Mouse (Mus musculus) embryonic fibroblast, embryonic 13.5 days (primary cell): ENCODE data around the gene Btbd35f20. TPM values are rescaled to one million over a fixed set of nuclear protein-coding genes. Genes with fewer than 3 reads are reported as not detected.
"Not testable (repeated sequence)": the region's sequence is repeated elsewhere in the genome, so short reads cannot be mapped to it uniquely, and the experiment has no call there.

Source experiments
- H3K27ac ChIP-seq: 2 replicates; pipeline ENCODE4 v1.5.1; 2012; ENCODE audit warnings: low read length, control low read depth, inconsistent platforms; ENCODE audit not compliant: insufficient read depth
- H3K4me1 ChIP-seq: 2 replicates; pipeline ENCODE4 v1.6.1; 2011; ENCODE audit warnings: low read length; ENCODE audit not compliant: control insufficient read depth, insufficient read depth
- H3K4me3 ChIP-seq: 2 replicates; pipeline ENCODE4 v1.5.1; 2011; ENCODE audit warnings: mild to moderate bottlenecking, control low read depth, low read length; ENCODE audit not compliant: insufficient read depth
- polyA plus RNA-seq: library from polyadenylated mRNA; stranded (reverse); fragments of >200 nt; gene quantifications from 2 replicates; pipeline ENCODE4 v1.2.4, GENCODE M21; 2011; ENCODE audit warnings: low read depth; ENCODE audit not compliant: missing spikeins, insufficient read length

Btbd35f20 gene
- not detected in 2 replicates for polyA plus RNA-seq

DNA sequence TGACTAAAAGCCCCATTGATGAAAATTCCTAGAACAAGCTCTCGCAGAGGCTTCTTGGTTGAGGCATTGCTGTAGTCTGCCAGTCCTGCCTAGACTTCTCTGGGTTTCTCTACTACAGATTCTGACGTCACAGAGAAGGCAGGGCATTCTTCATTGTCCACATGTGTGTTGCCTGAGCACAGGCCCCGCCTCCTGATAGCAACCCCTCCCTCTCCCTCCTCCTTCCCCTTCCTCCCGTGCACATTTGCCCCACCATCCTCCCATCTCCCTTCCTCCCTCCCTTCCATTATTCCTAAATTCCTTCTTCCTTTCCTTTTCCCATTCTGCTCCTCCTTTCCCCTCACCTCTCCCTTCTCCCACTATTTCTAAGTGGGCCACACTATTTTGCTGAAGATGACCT lies at the start of gene Btbd35f20:
Gene Btbd35f20 (minus strand): TSS at position 101 of the 400 bp plus-strand sequence.
- not testable (repeated sequence) for H3K4me1 ChIP-seq, H3K27ac ChIP-seq, H3K4me3 ChIP-seq

Other genes starting within 250 kb of the Btbd35f20 start
- gene Btbd35f28, start 94.7 kb downstream of the Btbd35f20 start, polyA plus RNA-seq, result not detected in 2 replicates
- gene Btbd35f17, start 79.4 kb upstream of the Btbd35f20 start, polyA plus RNA-seq, result not detected in 2 replicates